Mouse (Mus musculus): Measurements from ENCODE around the gene Iqca.

Gene Iqca

GRCm38 (mm10) chr1:90153099-90153744 is at the start of gene Iqca:
Iqca (minus strand) TSS chr1:90153401.
- DNase-seq (ENCODE audit: low read depth), result peak; percentile 38

- no peak for DNase-seq (ENCODE audit: low read depth)
Measured at GRCm38 (mm10) chr1:90202207-90202978, 49.2 kb upstream of the Iqca start.

GRCm38 (mm10) chr1:90201655-90202054 is 48.5 kb upstream of the Iqca start:
- DNase-seq (ENCODE audit: low read depth), result no peak

DNA sequence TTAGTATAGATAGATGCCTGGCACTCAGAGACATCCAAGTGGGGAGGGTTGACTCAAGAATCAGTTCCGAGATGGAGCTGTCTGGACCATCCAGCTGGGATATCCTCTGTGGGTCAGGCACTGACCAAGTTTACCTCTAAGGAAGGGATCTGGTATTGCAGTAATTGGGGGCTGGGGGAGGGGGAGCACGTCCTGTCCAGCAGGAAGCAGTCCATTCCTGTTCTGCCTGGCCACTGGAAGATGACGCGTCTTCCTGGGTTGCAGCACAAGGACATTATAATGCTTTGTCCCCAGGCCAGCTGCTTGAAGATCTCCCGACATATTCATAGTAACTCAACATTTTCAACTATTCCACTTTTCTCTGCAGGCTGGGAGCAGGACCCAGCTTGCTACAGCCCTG is 48.0 kb upstream of the Iqca start:
- DNase-seq (ENCODE audit: low read depth), result no peak

GRCm38 (mm10) chr1:90189046-90189445 is 35.8 kb upstream of the Iqca start:
- DNase-seq (ENCODE audit: low read depth), result no peak

- no peak for DNase-seq (ENCODE audit: low read depth)
Measured at GRCm38 (mm10) chr1:90186874-90187273, 33.7 kb upstream of the Iqca start.

GRCm38 (mm10) chr1:90186173-90186572 is 33.0 kb upstream of the Iqca start:
- DNase-seq (ENCODE audit: low read depth), result no peak

DNA sequence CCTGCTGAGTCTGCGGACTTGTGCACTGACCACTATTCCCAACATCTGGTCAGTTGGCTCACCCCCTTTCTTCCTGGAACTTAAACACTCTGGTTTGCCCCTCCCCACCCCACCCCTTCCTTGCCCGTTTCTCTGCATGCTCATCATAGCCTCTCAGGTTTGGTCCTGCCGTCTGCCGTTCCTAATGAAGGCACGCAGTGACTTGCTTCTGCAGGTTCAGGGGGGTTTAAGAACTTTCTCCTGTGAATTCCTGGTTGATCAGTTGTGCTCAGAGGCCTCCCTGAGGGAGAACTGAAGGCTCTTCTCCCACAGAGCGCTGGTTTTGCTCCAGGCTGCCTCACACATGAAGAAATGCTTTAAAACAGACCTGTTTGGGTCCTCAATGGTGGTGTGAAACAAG is 30.4 kb upstream of the Iqca start:
- DNase-seq (ENCODE audit: low read depth), result no peak

GRCm38 (mm10) chr1:90182521-90182920 is 29.3 kb upstream of the Iqca start:
- no peak for DNase-seq (ENCODE audit: low read depth)

DNA sequence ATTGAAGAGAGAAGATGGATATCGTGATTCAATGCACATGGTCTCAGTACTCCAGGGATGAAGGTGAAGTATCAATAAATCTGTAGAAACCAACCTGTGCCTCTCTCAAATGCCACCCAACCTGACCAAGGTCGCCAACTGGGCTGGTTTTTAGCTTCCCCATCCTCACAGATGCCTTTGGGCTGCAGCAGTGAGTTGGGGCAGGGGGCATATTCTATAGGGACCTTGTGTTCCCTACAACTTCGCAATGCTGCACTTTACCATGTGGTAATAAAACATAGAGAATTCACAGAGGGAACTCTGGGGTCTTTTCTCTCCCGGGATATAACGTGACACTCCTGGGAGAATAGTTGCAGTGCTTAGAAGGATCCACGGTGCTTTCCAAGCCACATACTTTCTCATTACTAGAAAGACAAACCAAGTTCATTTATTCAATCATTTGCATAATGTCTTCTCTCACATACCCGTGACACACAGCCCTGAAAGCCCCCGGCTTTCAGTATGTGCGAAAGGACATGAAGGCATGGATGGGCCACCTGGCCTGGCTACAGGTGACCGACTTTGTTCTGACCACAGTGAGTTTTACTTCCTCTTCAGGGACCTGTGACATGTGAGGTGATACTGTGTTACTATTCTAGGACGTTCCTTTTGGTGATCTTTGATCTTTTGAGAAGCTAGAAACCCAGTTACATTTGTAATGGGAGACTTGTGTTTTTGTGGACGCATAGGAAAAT is 27.9 kb upstream of the Iqca start:
- DNase-seq (ENCODE audit: low read depth), result no peak

DNA sequence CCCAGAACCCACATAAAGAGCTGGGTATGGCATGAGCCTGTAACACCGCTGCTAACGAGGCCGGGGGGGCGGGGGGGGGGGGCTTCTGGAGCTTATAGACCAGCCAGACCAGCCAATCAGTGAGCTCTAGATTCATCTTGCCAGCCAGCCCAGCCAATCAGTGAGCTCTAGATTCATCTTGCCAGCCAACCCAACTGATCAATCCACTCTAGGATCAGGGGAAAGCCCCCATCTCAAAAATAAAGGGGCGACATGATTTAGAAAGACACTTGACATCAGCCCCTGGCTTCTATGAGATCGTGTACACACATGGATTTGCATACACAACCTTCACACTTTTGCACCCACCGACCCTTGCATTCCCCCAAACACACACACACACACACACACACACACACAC is 27.3 kb upstream of the Iqca start:
- DNase-seq (ENCODE audit: low read depth), result no peak

- peak; percentile 61 for DNase-seq (ENCODE audit: low read depth)
Measured at GRCm38 (mm10) chr1:90177978-90178377, 24.8 kb upstream of the Iqca start.

DNA sequence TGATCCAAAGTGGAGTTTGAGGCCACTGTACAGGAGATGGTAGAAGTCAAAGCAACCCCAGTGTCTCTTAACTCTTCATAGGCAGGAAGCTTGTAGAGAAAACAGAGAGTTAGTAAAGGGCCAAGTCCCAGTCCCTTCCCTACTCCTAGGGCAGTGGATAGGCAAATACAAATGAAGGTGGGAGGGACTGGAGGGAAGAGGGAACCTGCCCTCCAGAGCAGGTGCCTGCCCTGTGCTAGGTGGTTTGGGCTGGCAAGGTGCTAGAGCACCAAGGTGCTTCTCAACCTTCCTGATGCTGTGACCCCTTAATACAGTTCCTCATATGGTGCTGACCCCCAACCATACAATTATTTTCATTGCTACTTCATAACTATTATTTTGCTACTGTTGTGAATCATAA is 24.4 kb upstream of the Iqca start:
- DNase-seq (ENCODE audit: low read depth), result no peak

GRCm38 (mm10) chr1:90176223-90176622 is 23.0 kb upstream of the Iqca start:
- no peak for DNase-seq (ENCODE audit: low read depth)

DNA sequence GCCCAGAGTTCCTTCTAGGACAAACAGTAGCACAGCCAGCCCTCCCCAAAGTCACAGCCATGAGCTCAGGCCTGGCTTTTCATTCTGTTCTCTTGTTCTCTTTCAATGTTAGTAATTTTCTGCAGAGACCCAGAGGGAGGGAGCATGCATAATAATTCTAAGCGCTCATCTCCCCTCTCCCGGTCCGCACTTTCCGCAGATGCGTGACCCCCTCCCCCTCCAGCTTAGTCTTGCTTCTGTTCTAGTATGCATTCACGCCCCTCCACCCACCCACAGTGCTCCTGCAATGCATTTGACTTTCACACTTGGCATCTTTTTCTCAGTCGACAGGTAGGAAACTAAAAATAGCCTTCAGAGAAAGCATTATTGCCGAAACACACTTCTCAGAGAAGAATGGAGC is 21.1 kb upstream of the Iqca start:
- DNase-seq (ENCODE audit: low read depth), result no peak

DNA sequence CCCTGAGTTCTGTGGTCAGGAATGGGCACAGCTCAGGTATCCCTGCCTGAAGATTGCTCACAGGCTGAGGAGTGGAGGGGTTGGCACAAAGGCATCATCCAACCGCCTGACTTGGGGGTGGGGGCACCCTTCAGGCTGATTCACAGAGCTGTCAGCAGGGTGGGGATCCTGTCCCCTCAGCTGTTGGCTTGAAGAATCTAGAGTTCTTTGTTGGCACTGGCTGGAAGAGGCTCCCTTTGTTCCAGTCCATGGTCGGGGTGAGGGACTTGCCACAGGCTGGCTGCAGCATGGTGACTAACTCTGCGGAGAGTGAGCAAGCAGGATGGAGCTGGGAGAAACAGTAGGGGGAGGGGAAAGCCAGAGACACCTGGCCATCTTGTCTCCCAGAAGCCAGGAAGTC is 11.1 kb upstream of the Iqca start:
- DNase-seq (ENCODE audit: low read depth), result peak; percentile 38

DNA sequence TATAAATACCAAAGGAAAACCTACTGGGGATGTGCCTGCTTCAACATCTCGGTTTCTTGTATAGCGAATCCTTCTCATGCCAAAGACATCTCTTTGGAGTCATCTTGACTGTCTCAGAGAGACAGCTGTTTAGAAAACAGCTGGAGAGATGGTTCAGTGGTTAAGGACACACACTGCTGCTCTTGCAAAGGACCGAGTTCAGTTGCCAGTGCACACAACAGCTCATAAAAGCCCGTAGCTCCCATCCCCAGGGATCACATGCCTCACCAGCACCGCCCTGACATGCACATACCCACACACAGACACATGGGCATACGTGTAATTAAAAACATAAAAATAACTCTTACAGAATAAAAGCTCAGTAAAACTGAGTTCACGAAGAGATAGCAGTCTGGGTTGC is 10.0 kb upstream of the Iqca start:
- no peak for DNase-seq (ENCODE audit: low read depth)

GRCm38 (mm10) chr1:90162379-90162857 is 9.2 kb upstream of the Iqca start:
- no peak for DNase-seq (ENCODE audit: low read depth)

GRCm38 (mm10) chr1:90161623-90162022 is 8.4 kb upstream of the Iqca start:
- no peak for DNase-seq (ENCODE audit: low read depth)

DNA sequence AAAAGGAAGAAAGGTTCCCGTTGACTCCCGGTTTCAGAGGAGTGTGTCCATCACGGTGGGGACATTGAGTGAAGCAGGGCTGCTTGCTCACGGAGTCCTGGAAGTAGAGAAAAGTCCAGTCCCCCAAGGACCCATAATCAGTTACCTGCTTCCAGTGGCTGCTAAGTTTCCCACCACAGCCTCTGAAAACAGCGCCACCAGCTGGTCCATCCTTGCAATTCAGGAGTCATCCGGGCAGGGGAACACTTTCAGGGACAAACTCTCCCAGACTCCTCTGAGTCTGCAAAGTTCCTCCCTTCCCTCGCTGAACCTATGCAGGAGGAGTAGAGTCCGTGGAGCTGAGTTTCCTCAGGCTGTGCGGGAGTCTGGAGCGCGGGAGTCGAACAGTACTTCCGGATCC is 6.7 kb upstream of the Iqca start:
- no peak for DNase-seq (ENCODE audit: low read depth)

DNA sequence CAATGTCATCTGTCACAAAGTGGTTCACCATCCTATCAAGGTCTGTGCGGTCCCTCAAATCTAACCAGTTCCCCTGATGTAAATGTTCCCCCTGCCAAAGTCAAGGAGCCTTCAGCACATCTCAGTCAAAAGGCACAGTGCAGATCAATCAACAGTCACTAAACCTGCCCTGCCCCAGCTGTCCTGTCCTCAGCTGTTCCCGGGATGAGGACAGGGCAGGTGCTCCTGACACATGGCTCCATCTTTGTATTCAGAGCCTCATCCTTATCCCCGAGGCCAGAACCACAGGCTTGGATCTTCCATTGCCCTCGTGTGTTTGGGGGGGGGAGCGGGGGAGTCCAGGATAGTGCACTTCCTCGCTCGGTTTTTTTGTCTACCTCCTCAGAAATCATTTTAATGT is 3.4 kb upstream of the Iqca start:
- DNase-seq (ENCODE audit: low read depth), result no peak

- DNase-seq (ENCODE audit: low read depth), result no peak
Measured at GRCm38 (mm10) chr1:90153787-90154186, 586 bp upstream of the Iqca start.

DNA sequence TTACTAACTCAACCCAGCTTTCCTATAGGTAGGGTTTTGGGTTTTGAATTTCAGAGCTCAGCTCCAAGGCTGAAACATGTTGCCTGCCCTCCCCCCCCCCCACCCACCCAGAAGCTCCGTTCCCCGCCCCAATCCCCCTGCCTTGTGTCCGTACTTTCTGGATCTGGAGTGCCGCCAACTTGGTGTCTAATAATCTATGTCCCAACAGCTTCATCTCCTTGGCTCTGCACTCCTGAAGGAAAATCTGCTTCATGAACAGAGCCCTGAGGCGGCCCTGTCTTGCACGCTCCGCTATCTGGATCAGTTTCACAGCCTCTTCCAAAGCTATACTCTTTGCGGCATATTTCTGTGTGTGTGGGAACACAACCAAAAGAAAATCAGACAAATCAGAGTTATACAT is 13.5 kb downstream of the Iqca start:
- DNase-seq (ENCODE audit: low read depth), result no peak
